In genomic region chr1:34139871-34140471, GRCm38 (mm10) we compare ENCODE assay signal across 11 mouse cellular contexts.
DNase-seq lines count a peak whose midpoint lies in the region; ATAC-seq and TF ChIP-seq lines count a peak whose summit lies in the region.
"Had no signal": no experiment of that assay in that cellular context is flagged by ENCODE, and none has a peak within 500 bp of the region (broad histone marks: within the 10 kb centered on the region; RNA-seq: fewer than 3 reads in every experiment).

No protein-coding gene starts in this region.

- H3K79me2 ChIP-seq in myocyte (ENCODE audit: control insufficient read depth, insufficient read depth), result peaks cover 62% of the 10 kb centered on the region

- H3K27ac ChIP-seq in midbrain, embryonic 15.5 days, result no peak overlapping the region
- no peak overlapping the region for H3K27ac ChIP-seq in midbrain, embryonic 13.5 days
- peak overlapping the region; percentile 42 for H3K27ac ChIP-seq in kidney, embryonic 15.5 days
- H3K27ac ChIP-seq: hindbrain, embryonic 14.5 days; midbrain, embryonic 12.5 days had no signal

- no peak overlapping the region for H3ac ChIP-seq in myocyte (ENCODE audit: control insufficient read depth, insufficient read length)

- 92% methylated on average over 6 of the region's 6 CpGs for WGBS in midbrain, embryonic 15.5 days
- WGBS in midbrain, embryonic 13.5 days, result 88% methylated on average over 6 of the region's 6 CpGs
- 64% methylated on average over 6 of the region's 6 CpGs for WGBS in kidney, embryonic 15.5 days

- H3K9me3 ChIP-seq in midbrain, embryonic 15.5 days, result no peaks in the 10 kb centered on the region
- H3K9me3 ChIP-seq in midbrain, embryonic 13.5 days, result no peaks in the 10 kb centered on the region
- H3K9me3 ChIP-seq in kidney, embryonic 15.5 days (replicated peaks), result no peaks in the 10 kb centered on the region
- H3K9me3 ChIP-seq: midbrain, embryonic 12.5 days had no signal

- no peak for TF ChIP-seq POLR2A in myocyte (IDR thresholded peaks at IDR 0.05; ENCODE audit: insufficient read length, low read depth)

- no peaks in the 10 kb centered on the region for H3K27me3 ChIP-seq in midbrain, embryonic 15.5 days (replicated peaks)
- H3K27me3 ChIP-seq in midbrain, embryonic 13.5 days, result no peaks in the 10 kb centered on the region
- no peaks in the 10 kb centered on the region for H3K27me3 ChIP-seq in kidney, embryonic 15.5 days
- H3K27me3 ChIP-seq in myocyte (ENCODE audit: control insufficient read depth, insufficient read depth, insufficient read length), result no peaks in the 10 kb centered on the region
- H3K27me3 ChIP-seq: midbrain, embryonic 12.5 days had no signal

- H3K4me3 ChIP-seq in midbrain, embryonic 15.5 days, result no peak overlapping the region
- no peak overlapping the region for H3K4me3 ChIP-seq in midbrain, embryonic 13.5 days (replicated peaks)
- H3K4me3 ChIP-seq in kidney, embryonic 15.5 days (replicated peaks), result no peak overlapping the region
- no peak overlapping the region for H3K4me3 ChIP-seq in myocyte
- H3K4me3 ChIP-seq: midbrain, embryonic 12.5 days had no signal

- no peak overlapping the region for H3K4me2 ChIP-seq in midbrain, embryonic 15.5 days
- H3K4me2 ChIP-seq in midbrain, embryonic 13.5 days (replicated peaks), result no peak overlapping the region
- no peak overlapping the region for H3K4me2 ChIP-seq in kidney, embryonic 15.5 days
- H3K4me2 ChIP-seq in myocyte (ENCODE audit: low read depth), result peak overlapping the region; percentile 58
- H3K4me2 ChIP-seq: hindbrain, embryonic 14.5 days; midbrain, embryonic 12.5 days had no signal

- H3K9ac ChIP-seq in midbrain, embryonic 15.5 days, result no peak overlapping the region
- no peak overlapping the region for H3K9ac ChIP-seq in midbrain, embryonic 13.5 days (replicated peaks)
- no peak overlapping the region for H3K9ac ChIP-seq in kidney, embryonic 15.5 days
- H3K9ac ChIP-seq: hindbrain, embryonic 14.5 days; midbrain, embryonic 12.5 days had no signal

- no peaks in the 10 kb centered on the region for H3K36me3 ChIP-seq in midbrain, embryonic 15.5 days (replicated peaks)
- peaks cover 5% of the 10 kb centered on the region for H3K36me3 ChIP-seq in midbrain, embryonic 13.5 days
- H3K36me3 ChIP-seq in kidney, embryonic 15.5 days, result no peaks in the 10 kb centered on the region
- H3K36me3 ChIP-seq in myocyte (ENCODE audit: control insufficient read depth, insufficient read depth), result peaks cover 15% of the 10 kb centered on the region
- H3K36me3 ChIP-seq: midbrain, embryonic 12.5 days had no signal

- DNase-seq in adrenal gland, postnatal 25 days, result peak; percentile 7
- DNase-seq in right cerebral cortex, postnatal 14 days, result no peak
- DNase-seq in left cerebral cortex, adult 9 months (ENCODE audit: low spot score in 2 of 2), result no peak
- DNase-seq: thymus, adult 18-20 months had no signal

- peaks cover 3% of the 10 kb centered on the region; the same call in 1 of the 2 replicates for H3K4me1 ChIP-seq in midbrain, embryonic 15.5 days
- 0 out of 2 replicates have a peak, but pooled peaks cover 8% of the 10 kb centered on the region for H3K4me1 ChIP-seq in midbrain, embryonic 13.5 days (replicated peaks)
- peaks cover 42% of the 10 kb centered on the region for H3K4me1 ChIP-seq in kidney, embryonic 15.5 days

- 0 out of 2 replicates have a peak, but pooled peaks have one; percentile 37 for ATAC-seq in midbrain, embryonic 15.5 days (replicated peaks)
- ATAC-seq in midbrain, embryonic 13.5 days, result no peak
- peak; percentile 77 for ATAC-seq in kidney, embryonic 15.5 days (replicated peaks; ENCODE audit: low FRiP score)
- ATAC-seq in activated CD4-positive, CD25-positive, alpha-beta regulatory T cell, adult 4 months, result no peak

TF ChIP-seq in myocyte, 11 proteins besides CTCF, POLR2A, EP300 and RAD21:
- TF ChIP-seq USF1 (IDR thresholded peaks at IDR 0.05; ENCODE audit: low read depth) (peak; percentile 85), POLR2AphosphoS2 (IDR thresholded peaks at IDR 0.05; ENCODE audit: insufficient read length, low read depth) (no peak)

Comparison
In these comparisons a context has a peak if more than half of its experiments do, and no peak if none do; other contexts are left out.
1. ATAC-seq: peak in midbrain, embryonic 15.5 days (single experiment) and kidney, embryonic 15.5 days (single experiment); none in midbrain, embryonic 13.5 days (single experiment) and activated CD4-positive, CD25-positive, alpha-beta regulatory T cell, adult 4 months (single experiment).